Mouse (Mus musculus) lung, adult 10 weeks (tissue): ENCODE measurements around the gene Crhr1. TPM values are rescaled to one million over a fixed set of nuclear protein-coding genes. Genes with fewer than 3 reads are reported as not detected.

Experiments used
- polyA plus RNA-seq: library from polyadenylated mRNA; stranded (reverse); fragments of 350-450 nt; fragmentation: Illumina TruSeq; extraction: RNeasy Lipid Tissue Mini Kit (QIAGEN cat#74804); gene quantifications from one replicate; pipeline ENCODE4 v1.2.3, GENCODE M21; 2014; ENCODE audit warnings: low read depth, low replicate concordance; ENCODE audit not compliant: insufficient read depth

Gene Crhr1
- polyA plus RNA-seq: not detected

GRCm38 (mm10) chr11:104132580-104133441, at the start of gene Crhr1:
Gene Crhr1 (plus strand): TSS chr11:104132855.

GRCm38 (mm10) chr11:104186135-104186836, 53.6 kb downstream of the Crhr1 start, which contains the start of gene Sppl2c:
Gene Sppl2c (plus strand): TSS chr11:104186327.

Other genes starting within 250 kb of the Crhr1 start
- 12.5 TPM for gene Nsf, start 178.8 kb upstream of the Crhr1 start, polyA plus RNA-seq
- 40.7 TPM for gene Arf2, start 166.1 kb upstream of the Crhr1 start, polyA plus RNA-seq
- gene Sppl2c, start 53.5 kb downstream of the Crhr1 start, polyA plus RNA-seq: not detected
- 36.4 TPM for gene Mapt, start 98.5 kb downstream of the Crhr1 start, polyA plus RNA-seq